Comparison of ENCODE assay signal across 18 mouse cellular contexts in genomic region chr11:8701845-8702531, GRCm38 (mm10). TPM values are rescaled to one million over a fixed set of nuclear protein-coding genes. Genes with fewer than 3 reads are reported as not detected.
A peak's percentile ranks its signal among the peaks of the same experiment; 100 is the strongest.
DNase-seq lines count a peak whose midpoint lies in the region; ATAC-seq and TF ChIP-seq lines count a peak whose summit lies in the region.
"Had no signal": no experiment of that assay in that cellular context is flagged by ENCODE, and none has a peak within 500 bp of the region (broad histone marks: within the 10 kb centered on the region; RNA-seq: fewer than 3 reads in every experiment).

No protein-coding gene starts in this region.

- ATAC-seq in intestine, embryonic 14.5 days (replicated peaks; ENCODE audit: low FRiP score, low TSS enrichment, low read depth) = no peak
- ATAC-seq in intestine, embryonic 16.5 days = no peak
- ATAC-seq in lung, postnatal 0 days = peak; percentile 70
- peak; percentile 71 for ATAC-seq in megakaryocyte, adult 5-6 weeks (ENCODE audit: poor library complexity, severe bottlenecking)
- no peak; the same call in 1 of the 2 replicates for ATAC-seq in stomach, embryonic 16.5 days (ENCODE audit: insufficient read depth, low FRiP score)
- ATAC-seq: forebrain, embryonic 13.5 days; midbrain, embryonic 13.5 days had no signal

- H3K27me3 ChIP-seq in intestine, embryonic 14.5 days (replicated peaks; ENCODE audit: control insufficient read depth, insufficient read depth, low read length) = no peaks in the 10 kb centered on the region
- H3K27me3 ChIP-seq in intestine, embryonic 16.5 days (replicated peaks; ENCODE audit: control insufficient read depth, insufficient read depth, low read length) = no peaks in the 10 kb centered on the region
- H3K27me3 ChIP-seq in lung, postnatal 0 days (replicated peaks; ENCODE audit: insufficient read depth, low read length) = no peaks in the 10 kb centered on the region
- H3K27me3 ChIP-seq in stomach, embryonic 16.5 days (ENCODE audit: control insufficient read depth, insufficient read depth, low read length) = no peaks in the 10 kb centered on the region
- H3K27me3 ChIP-seq: forebrain, embryonic 13.5 days; hindbrain, embryonic 15.5 days; midbrain, embryonic 13.5 days; neural tube, embryonic 12.5 days had no signal

- no peaks in the 10 kb centered on the region for H3K9me3 ChIP-seq in intestine, embryonic 14.5 days (ENCODE audit: control insufficient read depth, low read length)
- no peaks in the 10 kb centered on the region for H3K9me3 ChIP-seq in intestine, embryonic 16.5 days (ENCODE audit: control insufficient read depth, low read length)
- no peaks in the 10 kb centered on the region for H3K9me3 ChIP-seq in lung, postnatal 0 days (ENCODE audit: low read length)
- H3K9me3 ChIP-seq in stomach, embryonic 16.5 days (replicated peaks; ENCODE audit: control insufficient read depth, low read length) = no peaks in the 10 kb centered on the region
- H3K9me3 ChIP-seq: forebrain, embryonic 13.5 days; hindbrain, embryonic 15.5 days; midbrain, embryonic 13.5 days; neural tube, embryonic 12.5 days had no signal

- TF ChIP-seq EP300 in lung, postnatal 0 days (IDR thresholded peaks at IDR 0.05) = peak; percentile 64

- DNase-seq in intestine, embryonic 14.5 days (ENCODE audit: low spot score) = no peak
- peak; percentile 75 for DNase-seq in lung, postnatal 0 days (ENCODE audit: low spot score)
- DNase-seq in lung, postnatal 36 days = no peak
- no peak for DNase-seq in T-cell, adult 2 months (ENCODE audit: low spot score)
- no peak for DNase-seq in right cerebral cortex, postnatal 4 days
- DNase-seq: adrenal gland, adult 2 months; cerebellum, adult 9-11 months; gastrocnemius, adult 2 months; kidney, adult 2 months; layer of hippocampus, adult 9-11 months; left cerebral cortex, postnatal 4 days had no signal

- H3K36me3 ChIP-seq in intestine, embryonic 14.5 days (ENCODE audit: control insufficient read depth, insufficient read depth, low read length) = no peaks in the 10 kb centered on the region
- H3K36me3 ChIP-seq in intestine, embryonic 16.5 days (ENCODE audit: control insufficient read depth, insufficient read depth, low read length) = no peaks in the 10 kb centered on the region
- H3K36me3 ChIP-seq in lung, postnatal 0 days (ENCODE audit: insufficient read depth, low read length) = no peaks in the 10 kb centered on the region
- no peaks in the 10 kb centered on the region for H3K36me3 ChIP-seq in stomach, embryonic 16.5 days (ENCODE audit: control insufficient read depth, insufficient read depth, low read length)
- H3K36me3 ChIP-seq: hindbrain, embryonic 15.5 days; midbrain, embryonic 13.5 days; neural tube, embryonic 12.5 days had no signal

- no peak overlapping the region for H3K4me2 ChIP-seq in intestine, embryonic 14.5 days (ENCODE audit: low read length)
- H3K4me2 ChIP-seq in intestine, embryonic 16.5 days (ENCODE audit: low read depth, low read length) = no peak overlapping the region
- H3K4me2 ChIP-seq in lung, postnatal 0 days (replicated peaks; ENCODE audit: low read depth, low read length) = no peak overlapping the region
- H3K4me2 ChIP-seq in stomach, embryonic 16.5 days (ENCODE audit: low read depth, low read length) = no peak overlapping the region
- H3K4me2 ChIP-seq: forebrain, embryonic 13.5 days; hindbrain, embryonic 15.5 days; midbrain, embryonic 13.5 days; neural tube, embryonic 12.5 days had no signal

- TF ChIP-seq CTCF in lung, postnatal 0 days (IDR thresholded peaks at IDR 0.05) = no peak

- H3K27ac ChIP-seq in intestine, embryonic 14.5 days (ENCODE audit: low read depth) = 0 out of 2 replicates have a peak overlapping the region, but pooled peaks have one; percentile 3
- H3K27ac ChIP-seq in intestine, embryonic 16.5 days (ENCODE audit: low read length) = no peak overlapping the region
- H3K27ac ChIP-seq in lung, postnatal 0 days (ENCODE audit: low read length) = peak overlapping the region; percentile 76
- peak overlapping the region; percentile 2; the same call in 1 of the 2 replicates for H3K27ac ChIP-seq in stomach, embryonic 16.5 days (ENCODE audit: low read length)
- H3K27ac ChIP-seq: forebrain, embryonic 13.5 days; gastrocnemius, adult 2 months; hindbrain, embryonic 15.5 days; midbrain, embryonic 13.5 days; neural tube, embryonic 12.5 days had no signal

- no peak overlapping the region for H3K9ac ChIP-seq in intestine, embryonic 14.5 days (ENCODE audit: low read length)
- no peak overlapping the region for H3K9ac ChIP-seq in intestine, embryonic 16.5 days (ENCODE audit: low read depth, low read length)
- no peak overlapping the region for H3K9ac ChIP-seq in lung, postnatal 0 days (replicated peaks; ENCODE audit: low read depth)
- H3K9ac ChIP-seq in stomach, embryonic 16.5 days (ENCODE audit: low read length) = no peak overlapping the region
- H3K9ac ChIP-seq: forebrain, embryonic 13.5 days; hindbrain, embryonic 15.5 days; midbrain, embryonic 13.5 days; neural tube, embryonic 12.5 days had no signal

- no peak overlapping the region for H3K4me3 ChIP-seq in intestine, embryonic 14.5 days (ENCODE audit: low read depth, low read length)
- no peak overlapping the region for H3K4me3 ChIP-seq in intestine, embryonic 16.5 days (ENCODE audit: low read length)
- H3K4me3 ChIP-seq in lung, postnatal 0 days (ENCODE audit: low read depth, low read length) = no peak overlapping the region
- H3K4me3 ChIP-seq in stomach, embryonic 16.5 days (replicated peaks; ENCODE audit: low read length) = no peak overlapping the region
- H3K4me3 ChIP-seq: forebrain, embryonic 13.5 days; gastrocnemius, adult 2 months; hindbrain, embryonic 15.5 days; midbrain, embryonic 13.5 days; neural tube, embryonic 12.5 days had no signal

- peaks cover 11% of the 10 kb centered on the region for H3K4me1 ChIP-seq in intestine, embryonic 14.5 days (replicated peaks; ENCODE audit: control insufficient read depth, insufficient read depth, low read length)
- H3K4me1 ChIP-seq in intestine, embryonic 16.5 days (ENCODE audit: control insufficient read depth, insufficient read depth, low read length) = peaks cover 4% of the 10 kb centered on the region; the same call in 1 of the 2 replicates
- H3K4me1 ChIP-seq in lung, postnatal 0 days (ENCODE audit: insufficient read depth, low read depth, low read length) = no peaks in the 10 kb centered on the region; the same call in 1 of the 2 replicates
- H3K4me1 ChIP-seq in stomach, embryonic 16.5 days (ENCODE audit: control insufficient read depth, insufficient read depth, low read length) = peaks cover 17% of the 10 kb centered on the region
- H3K4me1 ChIP-seq: hindbrain, embryonic 15.5 days; neural tube, embryonic 12.5 days had no signal

- 44% methylated on average over 10 of the region's 10 CpGs for WGBS in intestine, embryonic 14.5 days
- 49% methylated on average over 10 of the region's 10 CpGs for WGBS in intestine, embryonic 16.5 days
- 31% methylated on average over 10 of the region's 10 CpGs for WGBS in lung, postnatal 0 days
- WGBS in stomach, embryonic 16.5 days = 43% methylated on average over 10 of the region's 10 CpGs

RNA-seq across cellular contexts. Expression of gene Tns3, which starts 37.7 kb away (rescaled TPM):
- polyA plus RNA-seq in intestine, embryonic 14.5 days (2014; fragmentation: Nextera tagmentation; extraction: Ambion mirVana) = 25.7 and 26.7 TPM in 2 replicates
- polyA plus RNA-seq in intestine, embryonic 16.5 days (2015; fragmentation: Nextera tagmentation; extraction: Ambion mirVana) = 18.7 and 21.0 TPM in 2 replicates
- 34.9 and 37.5 TPM in 2 replicates for polyA plus RNA-seq in lung, postnatal 0 days (2015; fragmentation: Nextera tagmentation; extraction: Ambion mirVana)
- 29.6 and 35.7 TPM in 2 replicates for total RNA-seq in megakaryocyte, adult 5-6 weeks (2015)
- 15.9 and 17.6 TPM in 2 replicates for total RNA-seq in megakaryocyte, adult 5-6 weeks (2017)
- 28.0 and 30.4 TPM in 2 replicates for polyA plus RNA-seq in stomach, embryonic 16.5 days (2015; fragmentation: Nextera tagmentation; extraction: Ambion mirVana)

Comparison
In these comparisons a context has a peak if more than half of its experiments do, and no peak if none do; other contexts are left out.
1. ATAC-seq: peak in lung, postnatal 0 days (single experiment) and megakaryocyte, adult 5-6 weeks (single experiment); none in intestine, embryonic 14.5 days (single experiment), intestine, embryonic 16.5 days (single experiment) and stomach, embryonic 16.5 days (single experiment).